Mouse (Mus musculus) brain, embryonic 18.5 days (tissue): ENCODE measurements around the gene Txndc17.

Experiments used
- DNase-seq: peaks from one replicate; pipeline ENCODE4 v3.0.0-alpha.2; 2012; ENCODE audit warnings: low read depth, low spot score

Gene Txndc17

DNA sequence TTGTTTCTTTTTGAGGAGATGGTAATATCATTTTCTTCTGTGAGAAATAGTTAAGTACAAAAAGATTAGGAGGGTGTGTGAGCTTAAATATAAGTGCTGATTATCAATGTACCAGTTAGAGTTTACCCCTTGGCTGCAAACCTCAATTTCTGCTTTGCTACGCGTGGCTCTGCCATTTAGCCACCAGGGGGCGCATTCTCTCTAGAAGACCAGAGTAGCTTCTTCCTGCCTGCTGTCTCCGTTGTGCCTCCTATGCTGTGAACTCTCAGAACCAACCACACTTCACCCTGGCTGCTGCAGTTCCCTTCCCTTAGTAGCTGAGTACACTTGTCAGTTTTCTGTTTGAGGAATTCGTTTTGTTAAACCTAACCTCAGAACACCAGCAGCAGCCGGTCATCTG is 13.9 kb downstream of the Txndc17 start:
- no peak for DNase-seq

DNA sequence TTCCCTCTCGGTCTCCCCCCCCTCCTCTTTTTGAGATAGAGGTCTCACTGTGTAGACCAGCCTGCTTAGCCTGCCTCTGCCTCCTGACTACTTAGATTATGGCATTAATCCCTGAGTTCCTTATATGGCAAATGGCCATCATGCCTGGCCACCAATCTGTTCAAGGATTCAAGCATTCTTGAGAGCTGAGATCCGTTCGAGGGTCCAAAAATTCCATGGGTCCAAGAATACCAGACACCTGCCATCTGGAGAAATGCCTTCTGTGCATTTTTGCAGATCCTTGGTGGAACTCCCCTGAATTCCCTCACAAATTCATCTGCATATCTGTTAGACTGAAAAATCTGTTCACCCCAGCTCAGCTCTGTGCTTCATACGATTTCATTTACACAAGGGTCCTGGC is 16.1 kb downstream of the Txndc17 start:
- no peak for DNase-seq

DNA sequence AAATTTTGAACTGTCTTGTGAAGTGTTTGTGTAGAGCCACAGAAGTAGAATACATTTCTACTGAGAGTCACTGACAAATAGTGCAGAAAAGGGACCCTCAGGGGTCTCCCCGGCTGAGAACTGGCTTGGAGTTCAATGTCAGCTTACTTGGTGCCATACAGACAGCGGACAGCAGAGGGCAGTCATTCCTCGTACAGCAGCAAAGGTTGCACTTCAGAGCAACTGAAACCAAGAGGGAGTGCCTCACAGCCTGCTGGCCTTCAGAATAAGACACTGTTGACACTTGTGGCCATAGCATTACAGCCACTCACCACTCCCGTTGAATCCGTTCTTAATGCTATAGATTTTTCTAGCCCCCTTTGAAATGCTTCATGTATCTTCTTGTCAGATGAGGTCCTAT is 17.5 kb downstream of the Txndc17 start:
- no peak for DNase-seq

DNA sequence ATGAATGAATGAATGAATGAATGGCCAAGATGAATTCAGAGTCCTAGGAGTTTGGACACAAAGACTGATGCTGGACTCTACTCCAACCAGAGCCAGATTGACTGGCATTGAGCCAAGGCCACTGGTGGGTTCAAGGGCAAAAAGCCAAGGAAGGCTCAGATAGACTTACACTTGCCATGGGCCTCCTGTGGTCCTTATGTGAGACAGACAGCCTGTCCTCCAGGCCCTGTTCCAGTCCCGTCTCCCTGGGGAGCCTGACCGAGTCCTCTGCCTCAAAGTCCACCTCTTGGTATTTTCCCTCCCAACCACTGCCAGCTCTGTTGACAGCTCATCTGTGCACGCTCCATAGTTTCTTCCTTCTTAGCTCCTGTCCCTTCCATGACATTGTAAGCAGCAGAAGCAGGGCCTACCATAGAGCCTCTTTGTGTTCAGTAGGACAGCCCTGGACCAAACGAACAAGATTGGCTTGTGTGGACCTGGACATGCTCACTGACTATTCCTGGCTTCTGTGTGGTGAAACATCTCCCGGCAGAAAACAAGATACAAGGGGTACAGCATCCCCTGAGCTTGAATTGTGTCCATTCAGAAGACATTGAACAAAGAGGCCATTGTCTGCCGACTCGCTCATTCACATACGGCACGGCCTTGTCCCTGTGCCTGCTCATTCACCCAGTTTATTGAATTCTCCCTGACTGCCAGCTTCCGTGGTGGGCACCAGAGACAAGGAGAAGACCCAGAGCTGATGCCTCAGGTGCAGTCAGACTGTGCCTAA is 18.9 kb downstream of the Txndc17 start:
- no peak for DNase-seq

DNA sequence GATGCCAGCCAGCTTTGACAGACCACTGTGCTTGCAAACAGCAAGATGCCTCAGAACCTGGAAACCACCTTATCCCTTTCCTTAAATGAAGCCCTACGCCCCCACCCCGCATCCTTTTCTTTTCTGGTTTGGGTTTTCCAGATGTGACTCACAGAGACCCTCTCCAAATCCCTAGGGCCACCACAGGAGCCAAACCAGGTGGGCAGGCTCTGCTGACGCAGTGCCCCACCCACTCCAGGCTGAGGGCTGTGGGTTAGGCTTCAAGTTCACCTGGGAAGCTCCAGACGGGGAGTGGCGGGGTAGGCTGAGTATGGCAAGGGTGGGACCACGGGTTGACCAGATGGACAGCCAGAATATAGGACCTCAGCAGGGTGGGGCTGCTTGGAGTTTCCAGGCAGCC is 19.6 kb downstream of the Txndc17 start:
- no peak for DNase-seq

DNA sequence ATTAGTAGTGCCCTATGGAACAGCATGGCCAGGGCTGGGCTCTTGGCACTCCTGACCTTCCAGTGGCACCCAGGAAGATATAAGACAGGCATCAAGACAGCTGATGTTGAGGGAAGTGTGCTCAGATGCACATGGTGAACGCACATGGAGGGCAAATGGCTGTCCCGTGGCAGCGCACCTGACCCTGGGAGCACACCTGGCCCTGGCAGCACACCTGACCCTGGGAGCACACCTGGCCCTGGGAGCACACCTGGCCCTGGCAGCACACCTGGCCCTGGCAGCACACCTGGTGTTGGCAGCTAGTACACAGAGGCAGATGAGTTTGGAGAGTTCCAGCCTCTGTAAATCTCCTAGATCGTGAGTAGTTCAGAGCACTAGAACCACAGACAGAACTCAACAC is 21.2 kb downstream of the Txndc17 start:
- DNase-seq, result no peak

DNA sequence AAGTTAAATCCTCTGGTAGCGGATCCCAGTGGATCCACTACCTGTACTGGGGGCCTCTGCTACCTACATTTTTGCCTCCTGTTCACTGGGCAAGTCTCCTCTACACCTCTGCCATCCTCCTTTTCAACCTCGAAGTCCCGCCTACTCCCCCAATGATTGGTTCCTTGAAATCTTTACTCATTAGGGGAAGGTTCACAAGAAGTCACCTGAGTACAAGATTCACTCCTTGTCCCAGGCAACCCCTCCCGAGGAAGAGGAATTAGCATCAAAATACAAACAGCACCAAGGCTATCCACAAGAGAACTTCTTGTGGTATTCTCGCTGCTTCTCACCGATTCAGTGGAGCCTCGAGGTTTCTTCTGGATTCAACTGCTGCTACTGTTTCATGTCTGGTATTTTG is 24.7 kb downstream of the Txndc17 start:
- no peak for DNase-seq

GRCm38 (mm10) chr11:72232991-72233390 is 25.6 kb downstream of the Txndc17 start:
- no peak for DNase-seq

GRCm38 (mm10) chr11:72234013-72234412 is 26.7 kb downstream of the Txndc17 start:
- no peak for DNase-seq

GRCm38 (mm10) chr11:72240062-72240860 is 32.9 kb downstream of the Txndc17 start:
- DNase-seq, result no peak

DNA sequence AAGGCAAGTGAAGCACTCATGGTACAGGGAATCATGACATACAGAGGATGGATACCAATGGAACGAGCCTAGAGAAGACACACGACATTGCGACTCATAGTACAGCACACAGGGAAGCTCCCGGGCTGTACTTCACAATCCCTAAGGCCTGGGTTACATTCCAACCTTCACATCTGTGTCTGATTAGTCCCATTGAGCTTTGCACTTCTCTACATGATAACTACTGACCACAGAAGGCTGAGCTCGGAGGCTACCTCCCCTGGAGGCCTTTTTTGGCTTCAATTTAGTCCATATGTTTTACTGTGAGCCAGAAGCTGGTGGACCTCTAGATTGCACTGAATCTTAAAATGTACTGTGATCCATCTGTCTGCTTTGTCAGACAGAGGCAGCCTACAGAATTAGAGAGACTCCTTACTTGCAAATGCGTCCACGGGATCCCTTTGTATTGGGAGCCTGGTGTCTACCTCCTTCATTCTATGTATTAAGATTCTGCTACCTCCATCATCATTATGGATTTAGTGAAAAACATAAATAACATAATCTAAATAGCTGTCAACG is 37.9 kb downstream of the Txndc17 start:
- no peak for DNase-seq

- DNase-seq, result no peak
Measured at GRCm38 (mm10) chr11:72255629-72256028, 48.3 kb downstream of the Txndc17 start.

GRCm38 (mm10) chr11:72256441-72256840 is 49.1 kb downstream of the Txndc17 start:
- DNase-seq, result no peak
